Mouse (Mus musculus) small intestine, adult 2 months (tissue): ENCODE results near the gene Rad51b.

Source experiments
- CTCF ChIP-seq: fragments of 200-500 bp; IDR thresholded peaks from 2 replicates; pipeline ENCODE4 v1.5.1; 2012; ENCODE audit warnings: low read depth, mild to moderate bottlenecking, control low read depth, inconsistent platforms, low read length, moderate library complexity, mixed read lengths; ENCODE audit not compliant: insufficient replicate concordance, insufficient read length; ENCODE audit errors: extremely low read depth
- POLR2A ChIP-seq: fragments of 200-500 bp; IDR thresholded peaks from 2 replicates; pipeline ENCODE4 v1.6.1; 2012; ENCODE audit warnings: low read depth, mild to moderate bottlenecking, control low read depth, inconsistent platforms, low read length, moderate library complexity

- no peak for TF ChIP-seq CTCF
- TF ChIP-seq POLR2A, result no peak
These were observed 510.9 kb downstream of the Rad51b start for GRCm38 (mm10) chr12:79807938-79808401.
